Mouse (Mus musculus): ENCODE measurements at regions not wholly inside any gene's neighbourhood (a gene's known extent, or its start where the extent isn't known, plus 50 kb on each side); places are given as distances from the start of the nearest gene placed in this dataset.

GRCm38 (mm10) chr9:112291875-112292274 lies 56.1 kb upstream of the Arpp21 start:
- ATAC-seq (replicated peaks in 1 of 2; ENCODE audit: insufficient read depth in 1 of 2, low FRiP score in 2 of 2, low TSS enrichment in 1 of 2, low read depth in 1 of 2, poor library complexity in 2 of 2, severe bottlenecking in 2 of 2), result no peak
